Mouse (Mus musculus): ENCODE measurements around the gene Itpka.

The Itpka gene

DNA sequence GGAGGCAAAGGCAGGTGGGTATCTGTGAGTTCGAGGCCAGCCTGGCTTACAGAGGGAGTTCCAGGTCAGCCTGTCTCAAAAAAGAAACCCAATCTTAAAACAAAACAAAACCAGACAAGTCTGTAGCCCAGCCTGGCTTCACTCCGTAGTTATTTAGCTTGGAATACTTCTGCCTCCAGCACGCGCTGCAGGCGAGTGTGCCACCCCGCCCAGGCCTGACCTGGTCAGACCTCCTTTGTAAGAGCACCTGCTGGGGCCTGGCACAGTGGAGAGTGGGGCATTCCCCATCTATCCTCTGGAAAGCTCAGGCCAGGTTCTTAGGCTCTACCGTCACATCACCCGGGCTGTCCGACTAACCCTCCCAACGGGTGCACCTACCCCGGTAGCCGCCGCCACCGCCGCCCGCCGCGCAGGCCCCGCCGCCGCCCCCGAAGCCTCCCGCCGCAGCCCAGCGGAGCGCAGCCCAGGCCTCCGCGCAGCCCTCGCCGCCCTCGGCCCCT lies 15.5 kb downstream of the Itpka start:
- DNase-seq (ENCODE audit: low spot score in 2 of 2): no peak

DNA sequence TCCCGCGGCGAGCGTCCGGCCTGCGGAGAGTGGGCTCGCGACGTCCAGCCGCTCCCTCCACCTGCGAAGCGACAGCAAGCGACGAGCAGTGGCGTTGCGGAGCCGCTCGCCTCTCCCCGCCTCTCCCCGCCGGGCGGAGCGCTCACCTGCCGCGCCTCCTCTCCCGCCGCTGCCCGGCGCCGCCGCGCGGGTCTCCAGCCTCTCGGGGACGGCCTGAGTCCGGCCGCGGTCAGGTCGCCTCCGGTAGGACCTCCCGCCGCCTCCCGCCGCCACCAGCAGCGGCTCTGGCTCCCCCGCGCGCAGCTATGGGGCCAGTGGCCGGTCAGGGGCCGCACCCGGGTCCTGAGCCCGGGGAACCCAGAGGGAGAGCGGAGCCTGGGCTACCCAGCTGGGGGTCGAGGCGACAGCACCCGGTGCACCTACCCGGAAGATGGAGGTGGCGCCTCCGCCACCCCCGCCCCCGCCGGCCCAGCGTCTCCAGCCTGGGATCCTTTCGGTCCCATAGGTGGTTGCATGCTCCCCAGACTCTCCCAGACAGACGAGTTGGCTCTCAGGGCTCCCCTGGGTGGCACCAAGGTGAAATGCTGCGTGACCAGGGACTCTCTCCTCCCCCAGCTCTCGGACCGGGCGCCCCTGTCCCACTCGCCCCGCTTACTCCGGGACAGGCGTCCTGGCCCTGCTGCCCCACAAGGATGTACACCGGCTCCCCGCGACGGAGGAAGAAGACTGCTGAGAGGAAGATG lies 16.1 kb downstream of the Itpka start:
- no peak for DNase-seq (ENCODE audit: low spot score in 2 of 2)

DNA sequence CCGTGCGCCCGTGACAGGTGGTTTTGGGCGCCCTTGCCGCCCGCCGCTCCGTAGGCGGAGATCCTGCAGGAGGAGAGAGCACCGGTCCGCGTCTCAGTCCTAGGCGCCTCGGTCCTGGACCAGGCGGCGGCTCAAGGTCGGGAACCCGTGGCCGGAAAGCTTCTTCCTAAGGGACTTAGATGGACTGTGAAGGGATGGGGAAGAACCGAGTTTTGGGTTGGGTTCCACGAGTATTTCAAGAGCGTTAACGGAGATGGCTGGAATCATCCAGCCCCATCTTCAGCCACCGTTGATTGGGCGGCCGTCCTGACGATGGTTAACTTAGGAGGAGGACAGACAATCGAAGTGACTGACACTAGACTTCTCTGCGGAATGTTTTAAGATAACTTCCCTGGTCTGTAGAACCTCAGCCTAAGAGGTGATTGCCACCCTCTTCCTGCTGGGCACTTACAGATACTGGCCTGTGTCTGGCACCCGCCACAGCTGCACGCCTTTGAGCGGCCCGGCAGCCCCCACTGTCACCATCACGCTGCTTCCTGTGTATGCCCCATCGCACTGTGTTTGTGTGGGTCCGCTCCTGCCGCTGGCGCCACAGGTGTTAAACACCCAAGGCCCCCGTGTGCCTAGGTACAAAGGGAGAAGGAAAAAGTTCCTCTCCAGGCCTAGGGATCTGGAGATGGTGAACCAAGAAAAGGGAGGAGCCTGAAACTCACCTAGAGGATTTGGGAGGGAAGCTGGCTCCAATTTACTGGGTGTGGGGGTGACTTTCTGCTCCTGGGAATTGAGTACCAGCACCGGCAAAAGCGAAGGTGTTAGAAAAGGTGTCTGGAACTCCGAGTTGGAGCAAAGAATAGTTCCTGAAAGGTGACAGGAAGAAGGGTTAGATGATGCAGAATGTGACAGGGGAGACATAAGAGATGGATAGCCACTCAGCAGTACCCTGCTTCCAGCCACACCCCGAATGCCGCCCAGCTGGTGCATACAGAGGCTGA lies 17.0 kb downstream of the Itpka start:
- DNase-seq (ENCODE audit: low spot score in 2 of 2): no peak

DNA sequence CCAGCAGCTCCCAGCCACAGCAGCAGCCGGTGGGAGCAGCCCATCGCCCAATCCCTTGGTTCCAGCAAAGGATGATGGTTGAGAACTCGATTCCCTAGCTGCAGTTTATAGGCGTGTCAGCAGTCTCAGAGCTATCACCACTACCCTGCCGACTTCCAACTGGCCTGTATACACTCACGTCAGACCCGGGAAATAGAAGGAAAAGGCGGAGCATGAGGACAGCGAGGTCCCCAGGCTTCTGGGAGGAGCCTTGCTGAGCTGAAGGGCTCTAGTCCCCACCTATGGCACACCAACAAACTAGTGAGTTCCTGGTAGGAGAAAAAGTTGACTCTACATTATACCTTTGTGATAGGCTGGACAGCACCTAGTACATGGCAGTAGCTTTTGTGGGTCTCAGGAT lies 18.1 kb downstream of the Itpka start, which contains the start of gene Ltk:
Gene Ltk (minus strand): TSS at position 181 of the 400 bp plus-strand sequence.
- DNase-seq (ENCODE audit: low spot score in 2 of 2): no peak

DNA sequence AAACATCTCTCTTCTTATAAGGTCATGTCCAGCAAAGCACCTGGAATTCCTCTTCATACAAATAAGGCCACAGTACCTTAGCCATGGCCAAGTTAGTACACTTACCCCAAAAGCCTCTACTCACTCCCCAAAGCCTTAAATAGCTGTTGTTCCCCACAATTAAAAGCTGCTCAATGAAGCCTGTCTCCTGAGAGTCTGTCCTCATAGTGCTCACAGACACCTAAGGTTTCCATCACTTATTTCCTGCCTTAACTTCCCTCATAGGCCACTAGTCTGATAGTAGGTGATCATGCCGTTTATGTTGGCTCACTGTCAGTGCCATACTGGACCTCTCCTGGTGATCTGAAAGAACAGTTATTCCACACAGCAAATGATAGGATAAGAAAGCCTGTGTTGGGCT lies 20.1 kb downstream of the Itpka start:
- DNase-seq (ENCODE audit: low spot score in 2 of 2): no peak

DNA sequence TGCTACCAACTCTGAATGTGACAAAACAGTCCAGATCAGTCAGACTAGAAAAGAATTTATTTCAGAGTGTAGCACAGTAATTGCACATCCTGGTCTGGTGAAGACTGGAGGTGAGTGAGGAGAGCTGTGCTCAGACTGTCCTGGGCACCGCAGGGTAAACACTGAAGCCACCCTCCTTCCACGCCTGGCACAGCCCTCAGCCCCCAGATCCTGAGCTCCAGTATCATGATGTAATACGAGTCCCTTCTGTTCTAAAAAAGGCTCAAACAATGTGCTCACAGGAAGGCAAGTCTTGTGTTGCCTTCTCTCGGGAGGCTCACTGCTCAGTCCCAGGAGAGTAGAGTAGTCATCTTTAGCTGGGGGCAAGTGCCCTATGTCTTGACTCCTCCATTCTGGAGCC lies 21.8 kb downstream of the Itpka start:
- DNase-seq (ENCODE audit: low spot score in 2 of 2): no peak

DNA sequence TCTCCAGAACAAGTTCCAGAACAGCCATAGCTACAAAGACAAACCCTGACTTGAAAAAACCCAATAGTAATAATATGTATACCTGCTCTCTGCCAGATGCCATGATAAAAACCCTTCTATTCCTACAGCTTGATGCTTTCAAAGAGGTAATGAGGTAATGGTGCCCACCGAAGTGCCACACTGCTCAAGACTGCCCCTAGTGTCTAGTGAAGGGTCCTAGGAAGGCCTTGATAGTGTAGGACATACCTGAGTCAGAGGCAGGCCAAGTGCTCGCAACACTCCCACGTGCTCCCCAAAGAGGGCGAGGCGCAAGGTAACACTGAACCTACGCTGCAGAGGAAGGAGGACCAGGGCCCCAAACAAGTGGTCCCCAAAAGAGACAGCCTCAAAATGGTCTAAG lies 25.1 kb downstream of the Itpka start:
- no peak for DNase-seq (ENCODE audit: low spot score in 2 of 2)

DNA sequence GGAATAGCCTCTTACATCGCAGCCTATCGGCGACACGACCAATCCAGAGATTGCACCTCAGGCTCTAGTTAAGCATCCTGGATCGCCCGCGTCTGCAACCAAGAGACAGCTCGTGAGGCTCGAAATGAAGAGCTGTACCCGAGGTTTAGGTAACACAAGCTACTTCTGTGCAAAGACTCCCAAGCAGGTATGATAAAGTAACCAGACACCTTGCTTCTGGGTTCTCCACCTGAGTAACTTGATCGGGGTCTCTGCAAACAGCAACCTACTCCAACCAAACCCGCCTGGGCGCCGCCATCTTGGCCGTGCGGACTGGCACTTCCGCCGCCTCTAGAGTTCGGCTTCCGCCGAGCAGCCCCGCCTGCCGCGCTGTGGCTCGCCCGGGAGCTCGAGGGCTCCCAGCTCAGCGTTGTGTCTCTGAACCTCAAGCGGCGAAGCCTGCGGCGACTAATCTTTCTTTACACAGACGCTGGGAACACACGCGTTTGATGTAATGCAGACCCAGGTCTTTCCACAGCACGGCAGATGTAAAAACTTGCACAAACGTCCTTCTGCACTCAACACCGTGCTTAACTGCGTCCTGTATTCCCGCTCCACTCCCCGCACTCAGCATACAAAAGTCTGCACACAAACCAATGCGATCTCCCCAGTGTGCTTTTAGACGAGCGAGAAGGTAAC lies 45.2 kb downstream of the Itpka start, which contains the start of gene Rpap1:
Gene Rpap1 (minus strand): TSS at position 332 of the 678 bp plus-strand sequence.
- DNase-seq (ENCODE audit: low spot score in 2 of 2): peak; percentile 88 to 90

DNA sequence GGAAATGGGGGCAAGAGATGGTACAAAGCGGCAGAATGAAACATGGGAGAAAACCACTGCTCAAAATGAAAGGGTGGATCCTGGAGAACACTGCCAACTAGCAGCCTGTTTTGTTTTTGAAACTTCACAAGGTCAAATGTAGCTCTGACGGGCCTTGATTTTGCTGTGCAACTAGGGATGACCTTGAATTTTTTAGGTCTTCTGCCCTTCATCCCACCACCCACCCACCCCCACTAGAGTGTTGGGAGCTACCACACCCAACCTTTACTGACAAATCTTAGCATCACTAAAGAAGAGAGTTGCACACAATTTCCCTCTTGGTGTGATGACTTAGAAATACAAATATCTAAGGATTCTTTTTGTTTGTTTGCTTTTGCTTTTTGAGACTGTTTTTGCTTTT lies 47.9 kb downstream of the Itpka start:
- no peak for DNase-seq (ENCODE audit: low spot score in 2 of 2)

DNA sequence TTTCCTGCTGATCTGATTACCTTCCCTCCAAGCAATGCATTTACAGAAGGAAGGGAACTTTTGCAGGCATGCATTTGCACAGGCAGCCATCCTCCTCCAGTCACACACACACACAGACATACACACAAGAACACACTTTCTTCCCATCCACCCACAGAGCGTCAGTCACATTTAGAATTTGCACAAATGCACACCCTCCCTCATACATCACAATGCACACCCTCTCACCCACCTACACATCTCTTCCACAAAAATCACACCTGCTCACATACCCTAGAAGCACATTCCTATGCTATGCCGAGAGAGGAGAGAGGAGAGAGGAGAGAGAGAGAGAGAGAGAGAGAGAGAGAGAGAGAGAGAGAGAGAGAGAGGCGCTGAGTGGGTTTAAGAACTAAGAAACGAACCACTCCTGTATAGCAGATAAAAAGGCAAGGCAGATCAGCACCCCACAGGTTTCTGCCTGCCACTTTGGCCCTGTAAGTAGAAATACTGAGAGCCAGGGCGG lies 55.2 kb downstream of the Itpka start, which contains the start of gene Tyro3:
Gene Tyro3 (plus strand): TSS at position 455 of the 505 bp plus-strand sequence.
- no peak for DNase-seq (ENCODE audit: low spot score in 2 of 2)

DNA sequence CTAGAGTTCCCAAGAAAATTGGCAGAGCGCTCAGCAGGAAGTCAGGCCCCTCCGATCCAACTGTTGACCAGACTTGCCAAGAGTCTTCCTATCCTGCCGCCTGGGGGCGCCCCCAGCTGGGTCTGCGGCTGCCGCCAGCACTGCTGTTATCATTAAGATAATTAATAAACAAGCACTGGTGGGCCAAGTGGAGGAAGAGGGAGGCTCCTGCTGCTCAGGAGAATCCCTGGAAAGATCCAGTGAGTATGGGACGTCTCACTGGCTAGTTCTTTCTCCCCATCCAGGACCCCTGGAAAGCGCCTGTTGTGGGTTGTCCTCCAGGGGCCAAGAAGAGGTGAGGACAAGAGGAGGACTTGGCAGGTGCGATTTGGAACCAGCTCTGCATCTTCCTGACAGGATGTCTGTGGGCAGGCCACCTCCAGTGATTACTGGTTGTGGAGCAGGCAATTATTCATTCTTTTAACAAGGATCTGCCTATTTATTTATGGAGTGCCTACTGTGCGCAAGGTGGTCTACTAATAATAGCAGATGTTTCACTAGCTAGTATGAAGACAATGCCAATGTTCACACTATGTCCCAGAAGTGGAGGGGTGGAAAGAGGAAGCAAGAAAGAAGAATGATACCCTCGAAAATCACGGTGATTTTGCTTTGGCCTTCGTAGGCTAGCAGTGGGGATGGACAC lies 56.2 kb downstream of the Itpka start:
- DNase-seq (ENCODE audit: low spot score in 2 of 2): peak; percentile 65 to 70

DNA sequence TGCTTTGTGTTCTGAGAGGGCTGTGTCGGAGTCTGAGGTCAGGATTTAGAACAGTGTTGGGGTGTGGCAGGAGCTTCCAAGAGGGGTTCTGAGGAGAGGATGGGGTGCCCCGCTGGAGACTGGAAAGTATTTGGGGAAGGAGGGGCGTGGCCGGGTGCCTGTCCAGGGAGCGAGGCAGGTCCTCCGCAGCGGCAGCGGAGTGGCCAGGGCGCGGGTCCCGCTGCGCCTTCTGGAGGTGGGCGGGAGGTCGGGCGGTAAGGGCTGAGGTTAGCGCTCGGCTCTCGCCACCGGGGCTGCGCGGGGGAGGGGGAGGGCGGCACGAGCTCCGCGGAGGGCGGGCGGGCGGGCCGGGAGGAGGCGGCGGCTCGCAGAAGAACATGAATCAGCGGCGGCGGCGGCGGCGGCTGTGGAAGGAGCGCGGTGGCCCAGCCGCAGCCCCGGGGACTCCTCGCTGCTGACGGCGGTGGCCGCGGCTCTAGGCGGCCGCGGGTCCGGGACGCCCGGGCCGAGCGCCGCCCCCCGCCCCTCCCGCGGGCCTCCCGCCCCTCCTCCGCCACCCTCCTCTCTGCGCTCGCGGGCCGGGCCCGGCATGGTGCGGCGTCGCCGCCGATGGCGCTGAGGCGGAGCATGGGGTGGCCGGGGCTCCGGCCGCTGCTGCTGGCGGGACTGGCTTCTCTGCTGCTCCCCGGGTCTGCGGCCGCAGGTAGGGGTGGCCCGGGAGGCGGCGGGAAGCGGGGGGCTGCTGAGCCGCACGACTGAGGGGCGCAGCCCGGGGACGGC lies 57.2 kb downstream of the Itpka start:
- DNase-seq (ENCODE audit: low spot score in 2 of 2): peak in 1 of 2 experiments; percentile 45

DNA sequence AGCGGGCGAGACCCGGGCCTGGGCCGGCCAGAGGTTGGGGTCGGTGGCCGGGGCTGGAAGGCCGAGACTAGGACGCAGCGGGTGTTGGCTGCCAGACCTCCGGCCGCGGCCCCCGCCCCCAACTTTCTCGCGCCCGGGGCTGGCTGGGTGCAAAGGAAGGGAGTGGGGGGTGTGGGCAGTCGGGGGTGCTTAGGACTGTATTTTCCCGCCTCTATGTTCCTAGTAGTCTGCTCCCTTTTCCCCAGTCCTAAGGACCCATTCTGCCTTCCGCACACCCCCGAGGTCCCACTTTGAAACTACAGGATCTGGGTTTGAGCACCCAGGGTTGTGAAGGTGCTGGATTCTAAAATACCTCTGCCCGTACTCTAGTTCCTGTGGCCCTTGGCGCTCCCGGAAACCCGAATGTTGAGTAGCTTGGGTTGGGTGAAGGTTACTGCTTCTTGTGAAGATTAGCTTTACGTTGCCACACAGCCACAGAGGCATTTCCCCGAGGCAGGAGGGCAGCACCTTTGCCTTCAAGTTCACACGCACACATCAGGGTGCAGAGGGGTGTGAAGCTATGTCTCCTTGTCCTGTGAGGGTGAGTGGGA lies 57.9 kb downstream of the Itpka start:
- DNase-seq (ENCODE audit: low spot score in 2 of 2): no peak

Data from right cerebral cortex, postnatal 10 days (tissue).